Mouse (Mus musculus) lung, adult 18-20 months (tissue): ENCODE results near the gene Vwa7.

Source experiments
- DNase-seq, 2 experiments: peaks; one replicate each; pipeline ENCODE4 v3.0.0; 2022; ENCODE audit warnings: mixed read lengths in 2 of 2

Vwa7 gene

GRCm38 (mm10) chr17:35047688-35048087 lies 31.3 kb downstream of the Vwa7 start:
- peak in 1 of 2 experiments; percentile 54 for DNase-seq

DNA sequence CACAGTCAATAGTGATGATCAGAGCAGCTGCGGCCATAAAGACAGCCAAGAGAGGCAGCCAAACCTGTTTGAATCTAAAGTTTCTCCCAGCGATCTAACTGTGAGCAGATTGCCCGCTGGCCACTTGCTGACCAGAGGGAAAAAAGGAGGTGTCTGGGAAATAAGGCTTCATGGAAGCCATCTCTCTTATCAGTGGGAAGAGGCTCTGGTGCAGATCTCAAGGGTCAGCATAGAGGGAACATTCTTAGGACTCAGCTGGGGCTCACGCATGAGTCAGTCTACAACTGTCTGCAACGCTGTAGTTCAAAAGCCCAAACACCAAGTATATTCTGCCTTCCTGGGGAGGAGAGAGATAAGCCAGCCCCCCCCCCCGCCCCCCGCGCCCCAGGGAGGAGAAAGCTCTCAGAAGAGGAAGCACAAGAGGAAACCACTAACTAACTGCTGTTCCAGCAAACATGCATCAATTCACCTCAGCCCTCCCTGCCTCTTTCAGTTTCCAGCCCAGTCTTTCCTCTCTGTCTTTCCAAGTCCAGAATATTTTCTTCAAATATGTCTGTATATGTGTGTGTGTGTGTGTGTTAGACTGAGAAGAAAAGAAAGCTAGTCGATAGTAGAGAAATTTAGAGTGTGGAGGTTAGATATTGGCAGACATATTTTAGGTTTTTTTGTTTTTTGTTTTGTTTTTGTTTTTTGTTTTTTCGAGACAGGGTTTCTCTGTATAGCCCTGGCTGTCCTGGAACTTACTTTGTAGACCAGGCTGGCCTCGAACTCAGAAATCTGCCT lies 32.0 kb downstream of the Vwa7 start:
- DNase-seq = no peak

DNA sequence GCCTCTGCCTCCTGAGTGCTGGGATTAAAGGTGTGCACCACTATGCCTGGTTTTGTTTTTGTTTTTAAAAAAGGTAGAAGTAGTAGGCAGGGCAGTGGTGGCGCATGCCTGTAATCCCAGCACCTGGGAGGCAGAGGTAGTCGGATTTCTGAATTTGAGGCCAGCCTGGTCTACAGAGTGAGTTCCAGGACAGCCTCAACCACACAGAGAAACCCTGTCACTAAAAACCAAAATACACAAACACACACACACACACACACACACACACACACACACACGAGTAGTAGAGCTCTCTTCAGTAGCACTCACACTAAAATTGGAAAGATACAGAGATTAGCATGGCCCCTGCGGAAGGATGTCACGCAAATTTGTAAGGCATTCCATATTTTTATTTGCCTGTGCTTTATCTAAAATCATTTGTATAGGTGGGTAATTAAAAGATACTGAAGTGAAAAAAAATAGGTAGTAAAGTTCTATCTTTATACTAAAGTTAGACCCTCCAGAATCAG lies 32.6 kb downstream of the Vwa7 start:
- no peak for DNase-seq

DNA sequence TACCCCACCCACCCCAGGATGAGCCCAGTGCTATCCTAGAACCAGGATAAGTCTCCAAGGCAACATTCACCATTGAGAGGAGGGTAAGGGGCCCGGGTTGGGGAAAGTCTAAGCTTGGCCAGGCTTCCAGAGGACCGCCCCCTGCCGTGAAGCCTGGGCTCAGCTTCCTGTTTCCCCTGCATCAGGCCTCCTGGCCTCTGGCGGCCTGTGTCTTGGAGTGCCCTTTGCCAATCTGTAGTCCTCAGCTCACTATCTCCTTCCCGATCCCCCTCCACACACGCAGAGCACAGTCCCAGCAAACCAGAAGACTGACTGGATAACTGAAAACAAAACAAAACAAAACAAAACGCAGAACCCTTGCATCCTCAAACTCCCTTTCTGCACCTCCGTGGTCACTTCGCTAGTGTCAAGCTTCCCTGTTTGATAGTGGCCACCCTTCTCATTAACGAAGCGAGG lies 33.2 kb downstream of the Vwa7 start, which contains the start of gene Clic1:
Gene Clic1 (plus strand): TSS at position 406 of the 456 bp plus-strand sequence.
- peak; percentile 60 to 70 for DNase-seq

DNA sequence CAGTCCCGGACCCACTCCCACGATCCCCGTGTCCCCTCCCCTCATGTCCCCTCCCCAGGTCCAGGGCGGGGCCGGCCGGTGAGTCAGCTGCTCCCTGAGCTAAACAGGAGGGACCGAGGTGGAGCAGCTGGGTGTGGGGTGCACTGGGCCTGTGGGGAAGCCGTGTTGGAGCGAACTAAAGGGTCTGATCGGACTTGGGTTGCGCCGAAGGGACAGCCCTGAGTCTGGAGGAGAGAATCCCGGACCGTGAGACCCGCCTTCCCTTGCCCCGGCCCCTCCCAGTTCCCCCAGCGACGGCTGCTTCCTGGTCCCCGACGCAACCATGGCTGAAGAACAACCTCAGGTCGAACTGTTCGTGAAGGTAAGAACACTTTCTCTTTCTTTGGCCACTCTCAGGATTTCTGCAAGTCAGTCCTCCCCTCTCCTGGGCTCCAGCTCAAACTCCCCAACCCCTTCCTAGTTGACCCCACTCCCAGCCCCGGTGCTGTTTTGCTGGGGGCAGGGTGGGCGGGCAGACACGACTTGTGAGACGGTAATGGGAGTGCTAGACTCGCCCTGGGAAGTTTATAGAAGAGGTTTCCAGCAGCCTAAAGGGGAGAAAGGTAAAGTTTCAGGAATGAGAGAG lies 33.9 kb downstream of the Vwa7 start:
- peak; percentile 88 for DNase-seq

GRCm38 (mm10) chr17:35051156-35052086 lies 35.0 kb downstream of the Vwa7 start:
- DNase-seq = peak; percentile 86 to 90

DNA sequence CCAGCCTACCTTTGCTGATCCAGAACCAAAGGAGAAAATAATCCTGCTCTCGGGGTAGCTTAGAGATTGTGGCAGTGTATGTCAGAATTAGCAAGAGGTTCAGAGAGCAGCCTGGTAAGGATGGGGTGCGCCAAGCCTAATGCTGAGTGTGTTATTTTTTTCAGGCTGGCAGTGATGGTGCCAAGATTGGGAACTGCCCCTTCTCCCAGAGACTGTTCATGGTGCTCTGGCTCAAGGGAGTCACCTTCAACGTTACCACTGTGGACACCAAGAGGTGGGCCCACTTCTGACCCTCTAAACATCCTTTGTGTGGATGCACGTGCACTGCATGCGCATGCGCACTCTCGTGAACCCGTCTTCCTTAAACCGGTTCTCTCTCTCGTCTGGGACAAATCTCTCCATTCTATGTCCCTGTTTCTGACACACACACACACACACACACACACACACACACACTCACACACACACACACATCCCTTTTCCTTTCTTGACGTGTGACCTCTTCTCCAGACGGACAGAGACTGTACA lies 36.0 kb downstream of the Vwa7 start:
- no peak for DNase-seq

DNA sequence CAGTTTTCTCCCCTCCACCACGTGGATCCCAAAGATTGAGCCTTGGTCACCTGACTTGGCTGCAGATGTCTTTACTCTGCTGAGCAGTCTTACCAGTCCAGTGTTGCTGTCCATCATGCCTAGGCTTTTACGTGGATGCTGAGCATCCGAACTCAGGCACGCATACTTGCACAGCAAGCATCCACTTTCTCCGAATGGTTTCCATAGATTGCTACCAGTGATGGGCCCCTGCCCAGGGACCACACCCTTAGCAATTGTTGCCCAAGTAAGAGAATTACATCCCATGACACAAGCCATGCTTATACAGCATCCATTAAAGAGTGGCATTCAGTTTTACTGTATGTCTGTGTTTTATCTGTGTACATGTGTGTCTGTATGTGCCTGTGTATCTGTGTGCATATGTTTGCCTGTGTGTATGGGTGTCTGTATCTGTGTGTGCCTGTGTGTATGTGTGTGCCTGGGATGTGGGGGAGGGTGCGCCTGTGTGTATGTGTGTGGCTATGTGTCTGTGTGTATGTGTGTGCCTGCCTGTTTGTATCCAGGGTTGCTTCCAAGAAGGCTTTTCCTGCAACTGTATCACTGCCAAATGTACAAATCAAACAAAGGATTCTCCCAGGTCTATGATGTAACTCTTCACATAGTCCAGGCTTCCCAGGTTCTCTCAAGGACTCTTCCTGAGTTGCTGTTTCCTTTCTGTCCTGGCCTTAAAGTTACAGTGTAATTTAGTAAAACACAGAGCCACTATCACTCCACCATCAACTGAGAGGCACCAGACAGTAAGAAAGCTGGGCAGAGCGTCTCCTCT lies 39.5 kb downstream of the Vwa7 start:
- no peak for DNase-seq

GRCm38 (mm10) chr17:35057090-35057489 lies 40.7 kb downstream of the Vwa7 start:
- no peak for DNase-seq

DNA sequence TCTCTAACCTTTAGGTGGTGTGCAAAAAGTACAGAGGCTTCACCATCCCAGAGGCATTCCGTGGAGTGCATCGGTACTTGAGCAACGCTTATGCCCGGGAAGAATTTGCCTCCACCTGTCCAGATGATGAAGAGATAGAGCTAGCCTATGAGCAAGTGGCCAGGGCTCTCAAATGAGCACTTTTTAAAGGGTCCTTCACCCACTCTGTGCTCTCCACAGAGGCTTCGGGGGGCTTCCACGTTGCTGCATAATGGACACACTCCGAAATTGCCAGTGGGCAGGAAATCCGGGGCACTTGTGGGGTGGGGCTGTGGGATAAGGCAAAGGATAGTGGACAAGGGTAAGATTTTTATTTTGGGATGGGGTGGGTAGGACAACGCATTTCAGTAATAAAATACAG lies 41.9 kb downstream of the Vwa7 start:
- no peak for DNase-seq

DNA sequence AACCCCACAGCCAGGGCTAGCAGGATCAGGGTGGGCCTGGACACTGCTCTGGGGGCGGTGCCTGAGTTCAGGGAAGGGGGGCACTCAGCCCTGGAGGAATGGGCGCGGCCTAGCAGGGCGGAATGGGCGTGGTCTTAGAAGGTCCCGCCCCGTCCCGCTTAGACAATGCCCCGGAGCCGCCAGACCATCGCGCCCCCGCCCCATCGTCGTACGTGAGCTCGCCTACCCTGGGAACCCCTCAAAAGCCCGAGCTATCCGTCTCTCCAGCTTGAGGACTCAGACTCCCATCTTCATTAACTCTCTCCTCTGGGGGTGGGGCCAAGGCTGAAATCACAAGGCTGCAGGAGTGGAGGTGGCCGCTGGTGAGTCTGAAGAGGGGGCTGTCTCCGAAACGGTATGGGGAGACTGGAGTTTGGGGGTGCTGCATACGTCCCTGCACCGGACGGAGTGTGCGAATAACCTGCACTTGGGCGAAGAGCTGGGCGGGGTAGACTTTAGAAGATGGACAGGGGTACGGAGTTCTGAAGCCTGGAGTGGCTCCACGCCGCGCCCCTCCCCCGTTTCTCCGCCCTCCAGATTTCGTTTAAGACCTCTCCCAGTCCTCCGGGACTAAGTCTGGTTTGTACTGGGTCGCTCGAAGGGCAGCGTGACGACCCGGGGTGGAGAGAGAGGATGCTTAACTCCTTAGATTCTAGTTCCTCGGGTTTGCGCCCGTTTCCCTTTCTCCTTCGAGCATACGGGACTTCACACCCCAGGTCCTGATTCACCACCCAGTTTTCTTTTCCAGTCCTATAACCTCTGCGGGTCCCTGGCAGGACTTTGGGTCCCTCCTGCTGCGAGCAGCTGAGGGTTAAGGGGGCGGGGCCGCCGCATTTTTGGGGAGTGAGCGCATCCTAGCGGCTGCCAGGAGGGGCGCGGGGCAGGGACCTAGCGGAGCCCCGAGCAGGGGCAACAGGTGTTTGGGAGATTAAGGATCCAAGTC lies 42.8 kb downstream of the Vwa7 start, which contains the start of gene Ddah2:
Gene Ddah2 (plus strand): TSS at position 125 of the 982 bp plus-strand sequence.
- DNase-seq = peak; percentile 88 to 92

DNA sequence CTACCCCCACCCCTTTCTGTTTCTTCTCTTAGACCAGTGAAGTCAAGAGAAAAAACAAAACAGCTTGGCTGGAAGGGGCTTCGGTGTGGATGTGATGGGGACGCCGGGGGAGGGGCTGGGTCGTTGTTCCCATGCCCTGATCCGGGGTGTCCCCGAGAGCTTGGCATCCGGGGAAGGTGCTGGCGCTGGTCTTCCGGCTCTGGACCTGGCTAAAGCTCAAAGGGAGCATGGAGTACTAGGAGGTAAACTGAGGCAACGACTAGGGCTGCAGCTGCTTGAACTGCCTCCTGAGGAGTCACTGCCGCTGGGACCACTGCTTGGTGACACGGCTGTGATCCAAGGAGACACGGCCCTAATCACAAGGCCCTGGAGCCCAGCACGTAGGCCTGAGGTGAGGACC lies 43.7 kb downstream of the Vwa7 start:
- no peak for DNase-seq

GRCm38 (mm10) chr17:35060737-35061297 lies 44.4 kb downstream of the Vwa7 start:
- peak; percentile 53 to 62 for DNase-seq

- no peak for DNase-seq
Measured at GRCm38 (mm10) chr17:35061299-35061698, 44.9 kb downstream of the Vwa7 start.

DNA sequence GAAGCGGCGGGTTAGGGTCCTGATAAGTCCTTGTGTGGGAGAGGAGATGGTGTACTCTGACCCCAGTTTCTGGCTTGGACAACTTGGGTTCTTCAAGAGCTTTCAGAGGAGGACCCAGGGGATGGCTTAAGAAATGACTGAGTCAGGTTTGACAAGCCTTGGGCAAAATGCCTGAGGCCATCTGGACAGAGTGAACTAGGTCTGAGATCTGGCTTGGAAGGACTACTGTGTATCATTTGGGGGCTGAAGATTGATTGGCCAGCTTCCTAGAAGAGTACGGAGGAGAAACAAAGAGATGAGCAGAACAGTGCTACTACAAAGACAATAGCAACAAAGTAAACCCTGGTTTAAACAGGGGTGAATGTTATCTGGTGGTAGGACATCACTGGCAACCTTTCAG lies 47.1 kb downstream of the Vwa7 start:
- no peak for DNase-seq

DNA sequence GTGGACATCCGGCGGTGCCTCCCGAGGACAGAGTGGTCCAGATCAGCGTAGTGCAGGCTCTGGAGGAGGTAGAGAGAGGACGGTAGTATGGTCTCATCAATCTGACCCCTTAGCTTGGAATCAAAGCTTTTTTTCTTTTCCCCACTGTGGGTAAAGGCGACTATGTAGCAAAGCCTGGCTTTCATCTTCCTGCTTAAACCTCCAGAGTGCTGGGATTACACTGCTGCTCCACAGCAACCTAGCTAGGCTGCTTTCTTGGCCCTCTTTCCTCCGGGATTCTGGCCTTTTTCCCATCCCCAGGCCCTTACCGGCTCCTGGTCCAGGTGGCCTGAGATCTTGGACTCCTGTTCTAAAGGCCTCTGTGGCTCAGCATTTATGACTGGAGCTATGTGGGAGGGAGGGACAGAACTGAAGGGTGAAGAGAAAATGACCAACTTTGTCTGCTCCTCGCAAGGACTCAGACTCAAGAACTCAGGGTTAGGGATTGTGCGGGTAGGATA lies 48.0 kb downstream of the Vwa7 start:
- no peak for DNase-seq

- peak; percentile 89 to 93 for DNase-seq
Measured at GRCm38 (mm10) chr17:35064951-35065947, 48.9 kb downstream of the Vwa7 start, which contains the start of gene Ly6g6c. TSS of gene Ly6g6c (plus strand) at chr17:35065388.

- DNase-seq = no peak
Measured at GRCm38 (mm10) chr17:35066084-35066483, 49.7 kb downstream of the Vwa7 start, which contains the start of gene Mpig6b. TSS of gene Mpig6b (minus strand) at chr17:35066184.
